Mouse (Mus musculus) hindbrain, postnatal 0 days (tissue): ENCODE results near the gene 4930480E11Rik. TPM values are rescaled to one million over a fixed set of nuclear protein-coding genes. Genes with fewer than 3 reads are reported as not detected.
"Not testable (repeated sequence)": the region's sequence is repeated elsewhere in the genome, so short reads cannot be mapped to it uniquely, and the experiment has no call there.

ENCODE experiments used
- ATAC-seq: fragments of 200-750 bp; cut with Nextera tagmentation; 2 replicates; pipeline ENCODE4 v1.8.0; 2017; ENCODE audit warnings: mild to moderate bottlenecking, moderate TSS enrichment, moderate library complexity
- DNase-seq: peaks from one replicate; pipeline ENCODE4 v3.0.0-alpha.2; 2015; ENCODE audit warnings: low spot score
- H3K27ac ChIP-seq: fragments of 300-500 bp; sonication (generic); 2 replicates; pipeline ENCODE4 v1.5.1; 2014; ENCODE audit warnings: mild to moderate bottlenecking
- H3K27me3 ChIP-seq: fragments of 300-500 bp; sonication (generic); 2 replicates; pipeline ENCODE4 v1.6.1; 2014; ENCODE audit warnings: low read length, mixed read lengths; ENCODE audit not compliant: insufficient read depth
- H3K36me3 ChIP-seq: fragments of 300-500 bp; sonication (generic); 2 replicates; pipeline ENCODE4 v1.6.1; 2014; ENCODE audit warnings: low read length, mixed read lengths; ENCODE audit not compliant: insufficient read depth
- H3K4me1 ChIP-seq: fragments of 300-500 bp; sonication (generic); 2 replicates; pipeline ENCODE4 v1.6.1; 2014; ENCODE audit warnings: antibody characterized with exemption, low read length, mixed read lengths; ENCODE audit not compliant: insufficient read depth
- H3K4me2 ChIP-seq: fragments of 300-500 bp; sonication (generic); 2 replicates; pipeline ENCODE4 v1.6.1; 2014; ENCODE audit warnings: low read depth, mild to moderate bottlenecking, low read length, moderate library complexity, mixed read lengths
- H3K4me3 ChIP-seq: fragments of 300-500 bp; sonication (generic); 2 replicates; pipeline ENCODE4 v1.5.1; 2014; ENCODE audit warnings: low read length
- H3K9ac ChIP-seq: fragments of 300-500 bp; sonication (generic); replicated peaks from 2 replicates; pipeline ENCODE4 v1.6.1; 2014; ENCODE audit warnings: mild to moderate bottlenecking, low read length, moderate library complexity, mixed read lengths
- H3K9me3 ChIP-seq: fragments of 300-500 bp; sonication (generic); 2 replicates; pipeline ENCODE4 v1.6.1; 2016; ENCODE audit warnings: low read length, mixed read lengths
- CTCF ChIP-seq: IDR thresholded peaks from 2 replicates; pipeline ENCODE4 v1.5.1; 2016; ENCODE audit warnings: antibody characterized with exemption, control low read depth, low read depth
- WGBS: fragments of 180-500 bp; shearing (Covaris S2); extraction: QIAGEN DNeasy Blood & Tissue Kit; methylation state at CpG from one replicate; pipeline ENCODE4 v1.1.7; 2014; 5-methylcytosine and 5-hydroxymethylcytosine counted together
- polyA plus RNA-seq: library from polyadenylated mRNA; unstranded; fragments of >200 nt; fragmentation: Nextera tagmentation; extraction: Ambion mirVana; gene quantifications from 2 replicates; pipeline ENCODE4 v1.2.1, GENCODE M21; 2015
- total RNA-seq: library from RNA; depleted of rRNA; stranded (reverse); fragments of >200 nt; gene quantifications from 2 replicates; pipeline ENCODE4 v1.2.3, GENCODE M21; 2014; rRNA removed

4930480E11Rik gene
- total RNA-seq (not detected in 2 replicates), polyA plus RNA-seq (not detected in 2 replicates)

- no peaks in the 10 kb centered on the region for H3K4me1 ChIP-seq
- H3K27ac ChIP-seq = no peak within 1 kb of the TSS
- no peaks in the 10 kb centered on the region for H3K9me3 ChIP-seq
- H3K9ac ChIP-seq = no peak within 1 kb of the TSS
- ATAC-seq = no peak
- H3K36me3 ChIP-seq = no peaks in the 10 kb centered on the region
- no peak for TF ChIP-seq CTCF
- WGBS = 50% methylated on average over 1 of the region's 1 CpGs
- no peak within 1 kb of the TSS for H3K4me3 ChIP-seq
- no peak within 1 kb of the TSS for H3K4me2 ChIP-seq
- no peak for DNase-seq
- no peaks in the 10 kb centered on the region for H3K27me3 ChIP-seq
These were observed at the start of gene 4930480E11Rik for GRCm38 (mm10) chrX:78369343-78369742. Gene 4930480E11Rik, plus strand, starts transcription at chrX:78369643.

GRCm38 (mm10) chrX:78403346-78403745 is 33.9 kb downstream of the 4930480E11Rik start:
- H3K27ac ChIP-seq, H3K9ac ChIP-seq, H3K4me2 ChIP-seq, H3K27me3 ChIP-seq, DNase-seq, H3K4me3 ChIP-seq, H3K4me1 ChIP-seq, H3K9me3 ChIP-seq, H3K36me3 ChIP-seq, ATAC-seq: not testable (repeated sequence)
- 76% methylated on average over 2 of the region's 2 CpGs for WGBS

Other genes with a start within 250 kb of the 4930480E11Rik start
- gene Gm5938, start 244.2 kb upstream of the 4930480E11Rik start, total RNA-seq = not detected in 2 replicates
- gene Gm5938, start 244.2 kb upstream of the 4930480E11Rik start, polyA plus RNA-seq = not detected in 2 replicates
- not detected in 2 replicates for gene Obp1b, start 182.9 kb upstream of the 4930480E11Rik start, total RNA-seq
- gene Obp1b, start 182.9 kb upstream of the 4930480E11Rik start, polyA plus RNA-seq = not detected in 2 replicates
- not detected in 2 replicates for gene Gm14743, start 123.7 kb upstream of the 4930480E11Rik start, total RNA-seq
- gene Gm14743, start 123.7 kb upstream of the 4930480E11Rik start, polyA plus RNA-seq = not detected in 2 replicates
- gene Prrg1, start 214.3 kb downstream of the 4930480E11Rik start, total RNA-seq = 10.8 and 11.0 TPM in 2 replicates
- 3.7 and 4.0 TPM in 2 replicates for gene Prrg1, start 214.3 kb downstream of the 4930480E11Rik start, polyA plus RNA-seq